18 mouse cellular contexts compared by ENCODE assay signal in genomic region chr9:118863528-118863927, GRCm38 (mm10).
A peak's percentile ranks its signal among the peaks of the same experiment; 100 is the strongest.
DNase-seq lines count a peak whose midpoint lies in the region; ATAC-seq and TF ChIP-seq lines count a peak whose summit lies in the region.
"Had no signal": no experiment of that assay in that cellular context is flagged by ENCODE, and none has a peak within 500 bp of the region (broad histone marks: within the 10 kb centered on the region; RNA-seq: fewer than 3 reads in every experiment).

No protein-coding gene starts in this region.

- H3K4me2 ChIP-seq in limb, embryonic 12.5 days: peak overlapping the region; percentile 38; the same call in 1 of the 2 replicates
- H3K4me2 ChIP-seq: forebrain, embryonic 13.5 days; heart, embryonic 11.5 days; hindbrain, embryonic 14.5 days had no signal

- no peak for TF ChIP-seq CTCF in E14TG2a.4 (conservative IDR thresholded peaks at IDR 0.05; ENCODE audit: low read length)
- TF ChIP-seq CTCF in ES-Bruce4 (IDR thresholded peaks at IDR 0.05; ENCODE audit: low read depth, low read length): no peak

- H3K27me3 ChIP-seq in E14TG2a.4 (ENCODE audit: insufficient read depth, low read length): no peaks in the 10 kb centered on the region
- no peaks in the 10 kb centered on the region for H3K27me3 ChIP-seq in ES-Bruce4 (ENCODE audit: control insufficient read depth, insufficient read depth, low read length, poor library complexity, severe bottlenecking)
- H3K27me3 ChIP-seq in limb, embryonic 12.5 days: peaks cover 3% of the 10 kb centered on the region; the same call in 1 of the 2 replicates
- H3K27me3 ChIP-seq: forebrain, embryonic 13.5 days had no signal

- TF ChIP-seq EP300 in ES-Bruce4 (IDR thresholded peaks at IDR 0.05; ENCODE audit: insufficient read depth, low read depth, low read length): peak; percentile 97

- peak; percentile 86 for DNase-seq in ZHBTc4 (ENCODE audit: low read depth, low spot score)
- DNase-seq in frontal cortex, postnatal 36 days (ENCODE audit: low spot score in 2 of 2): no peak
- no peak for DNase-seq in urinary bladder, postnatal 36 days (ENCODE audit: low spot score in 2 of 2)
- no peak for DNase-seq in retina, postnatal 1 day
- DNase-seq: adrenal gland, postnatal 10 days; cerebellum, adult 11-12 months; cerebellum, adult 9-10 months; cerebellum, postnatal 25 days; forebrain, postnatal 0 days; heart, adult 18-20 months; kidney, adult 8-10 months had no signal

- H3K9me3 ChIP-seq in E14TG2a.4 (ENCODE audit: low read length) (no peaks in the 10 kb centered on the region), ES-Bruce4 (replicated peaks; ENCODE audit: control insufficient read depth, insufficient read depth, low read length, poor library complexity, severe bottlenecking) (no peaks in the 10 kb centered on the region; the same call in 1 of the 2 replicates)
- 0 out of 2 replicates have a peak, but pooled peaks cover 2% of the 10 kb centered on the region for H3K9me3 ChIP-seq in limb, embryonic 12.5 days
- H3K9me3 ChIP-seq: forebrain, embryonic 13.5 days had no signal

- peak overlapping the region; percentile 69 for H3K27ac ChIP-seq in ES-Bruce4 (ENCODE audit: insufficient read depth, low read length)
- H3K27ac ChIP-seq in limb, embryonic 12.5 days: peak overlapping the region; percentile 62; the same call in 1 of the 2 replicates
- H3K27ac ChIP-seq: forebrain, embryonic 13.5 days; hindbrain, embryonic 14.5 days had no signal

- whole genome bisulfite sequencing in limb, embryonic 12.5 days: 90% methylated on average over 8 of the region's 8 CpGs

- peaks cover 8% of the 10 kb centered on the region; the same call in 1 of the 2 replicates for H3K36me3 ChIP-seq in E14TG2a.4 (ENCODE audit: insufficient read depth, low read length)
- H3K36me3 ChIP-seq in ES-Bruce4 (ENCODE audit: control insufficient read depth, insufficient read depth, low read length, poor library complexity, severe bottlenecking): no peaks in the 10 kb centered on the region
- peaks cover 4% of the 10 kb centered on the region; the same call in 1 of the 2 replicates for H3K36me3 ChIP-seq in limb, embryonic 12.5 days

- H3K9ac ChIP-seq in ES-Bruce4 (ENCODE audit: low read depth, poor library complexity, severe bottlenecking): no peak overlapping the region
- no peak overlapping the region for H3K9ac ChIP-seq in limb, embryonic 12.5 days (replicated peaks)
- H3K9ac ChIP-seq: forebrain, embryonic 13.5 days; forebrain, postnatal 0 days; hindbrain, embryonic 14.5 days had no signal

- TF ChIP-seq POLR2A in ES-Bruce4 (IDR thresholded peaks at IDR 0.05; ENCODE audit: insufficient read depth, low read length): no peak

- H3K4me1 ChIP-seq in E14TG2a.4 (replicated peaks; ENCODE audit: low read depth, low read length) (peaks cover 81% of the 10 kb centered on the region), ES-Bruce4 (ENCODE audit: control insufficient read depth, insufficient read depth, low read length) (peaks cover 13% of the 10 kb centered on the region)
- H3K4me1 ChIP-seq in limb, embryonic 12.5 days (replicated peaks): peaks cover 57% of the 10 kb centered on the region
- H3K4me1 ChIP-seq: forebrain, embryonic 13.5 days had no signal

- ATAC-seq in limb, embryonic 12.5 days (ENCODE audit: insufficient number of reproducible peaks, insufficient read depth, low FRiP score, low TSS enrichment, low read depth): no peak
- ATAC-seq: forebrain, embryonic 13.5 days; forebrain, postnatal 0 days; intestine, embryonic 16.5 days had no signal

- H3K4me3 ChIP-seq in E14TG2a.4 (replicated peaks; ENCODE audit: low read length) (peak overlapping the region; percentile 68), ES-Bruce4 (ENCODE audit: low read depth, low read length) (no peak overlapping the region)
- H3K4me3 ChIP-seq in limb, embryonic 12.5 days (replicated peaks): no peak overlapping the region
- H3K4me3 ChIP-seq: forebrain, embryonic 13.5 days had no signal
